ENCODE assay signal across 25 mouse cellular contexts in genomic region chr12:104091303-104091702, GRCm38 (mm10). TPM values are rescaled to one million over a fixed set of nuclear protein-coding genes. Genes with fewer than 3 reads are reported as not detected.
"Had no signal": no experiment of that assay in that cellular context is flagged by ENCODE, and none has a peak within 500 bp of the region (broad histone marks: within the 10 kb centered on the region; RNA-seq: fewer than 3 reads in every experiment).

No protein-coding gene starts in this region.

- H3K4me1 ChIP-seq: neural tube, embryonic 12.5 days; neural tube, embryonic 13.5 days; neural tube, embryonic 15.5 days; stomach, embryonic 15.5 days had no signal

- H3K4me3 ChIP-seq: neural tube, embryonic 12.5 days; neural tube, embryonic 13.5 days; neural tube, embryonic 15.5 days; stomach, embryonic 15.5 days had no signal

- H3K27me3 ChIP-seq: neural tube, embryonic 12.5 days; neural tube, embryonic 13.5 days; neural tube, embryonic 15.5 days; stomach, embryonic 15.5 days had no signal

- H3K9me3 ChIP-seq: neural tube, embryonic 12.5 days; neural tube, embryonic 13.5 days; neural tube, embryonic 15.5 days; stomach, embryonic 15.5 days had no signal

- DNase-seq: retina, postnatal 1 day; right cerebral cortex, adult 18-20 months; right cerebral cortex, postnatal 14 days; right cerebral cortex, postnatal 25 days; right cerebral cortex, postnatal 4 days; spleen, adult 18-20 months; thymus, adult 18-20 months; thymus, adult 2 months; thymus, postnatal 14 days; thymus, postnatal 25 days; thymus, postnatal 36 days; thymus, postnatal 4 days had no signal

- H3K9ac ChIP-seq: neural tube, embryonic 12.5 days; neural tube, embryonic 13.5 days; neural tube, embryonic 15.5 days; stomach, embryonic 15.5 days had no signal

- H3K36me3 ChIP-seq: neural tube, embryonic 12.5 days; neural tube, embryonic 13.5 days; neural tube, embryonic 15.5 days; stomach, embryonic 15.5 days had no signal

- H3K27ac ChIP-seq: neural tube, embryonic 12.5 days; neural tube, embryonic 13.5 days; neural tube, embryonic 15.5 days; stomach, embryonic 15.5 days; stomach, postnatal 0 days had no signal

- H3K4me2 ChIP-seq: neural tube, embryonic 12.5 days; neural tube, embryonic 13.5 days; neural tube, embryonic 15.5 days; stomach, embryonic 15.5 days had no signal

RNA-seq across cellular contexts. Expression of gene Serpina5, which starts 9.6 kb away (rescaled TPM):
- polyA plus RNA-seq: neural tube, embryonic 11.5 days; neural tube, embryonic 12.5 days; neural tube, embryonic 13.5 days; neural tube, embryonic 14.5 days; neural tube, embryonic 15.5 days; small intestine, adult 2 months; spleen, adult 2 months; stomach, embryonic 14.5 days; stomach, embryonic 16.5 days; thymus, postnatal 0 days; urinary bladder, adult 2 months had no signal

RNA-seq across cellular contexts. Expression of gene Serpina3a, which starts 21.2 kb away (rescaled TPM):
- polyA plus RNA-seq: neural tube, embryonic 11.5 days; neural tube, embryonic 12.5 days; neural tube, embryonic 13.5 days; neural tube, embryonic 14.5 days; neural tube, embryonic 15.5 days; small intestine, adult 2 months; spleen, adult 2 months; stomach, embryonic 14.5 days; stomach, embryonic 15.5 days; stomach, embryonic 16.5 days; stomach, postnatal 0 days; thymus, adult 2 months; thymus, postnatal 0 days; urinary bladder, adult 2 months had no signal

RNA-seq across cellular contexts. Expression of gene Serpina3b, which starts 36.5 kb away (rescaled TPM):
- polyA plus RNA-seq: neural tube, embryonic 11.5 days; neural tube, embryonic 12.5 days; neural tube, embryonic 13.5 days; neural tube, embryonic 14.5 days; neural tube, embryonic 15.5 days; small intestine, adult 2 months; stomach, embryonic 15.5 days; stomach, embryonic 16.5 days; thymus, postnatal 0 days had no signal

RNA-seq across cellular contexts. Expression of gene Serpina12, which starts 47.1 kb away (rescaled TPM):
- polyA plus RNA-seq: neural tube, embryonic 11.5 days; neural tube, embryonic 12.5 days; neural tube, embryonic 13.5 days; neural tube, embryonic 14.5 days; neural tube, embryonic 15.5 days; small intestine, adult 2 months; stomach, embryonic 14.5 days; stomach, embryonic 15.5 days; stomach, embryonic 16.5 days; urinary bladder, adult 2 months had no signal
